Mouse (Mus musculus) hindbrain, embryonic 11.5 days (tissue): Measurements from ENCODE around the gene Olfr736. TPM values are rescaled to one million over a fixed set of nuclear protein-coding genes. Genes with fewer than 3 reads are reported as not detected.
A peak's percentile ranks its signal among the peaks of the same experiment; 100 is the strongest.

Source experiments
- ATAC-seq: fragments of 200-750 bp; cut with Nextera tagmentation; 2 replicates; pipeline ENCODE4 v1.8.0; 2017; ENCODE audit warnings: mild to moderate bottlenecking, moderate TSS enrichment, moderate library complexity; ENCODE audit not compliant: low FRiP score
- DNase-seq: peaks from one replicate; pipeline ENCODE4 v3.0.0-alpha.2; 2015; ENCODE audit warnings: low spot score
- H3K27ac ChIP-seq: fragments of 300-500 bp; sonication (generic); 2 replicates; pipeline ENCODE4 v1.5.1; 2014; ENCODE audit warnings: mild to moderate bottlenecking, low read depth, low read length
- H3K27me3 ChIP-seq: fragments of 300-500 bp; sonication (generic); 2 replicates; pipeline ENCODE4 v1.6.1; 2014; ENCODE audit warnings: mild to moderate bottlenecking, low read length, moderate library complexity, mixed read lengths; ENCODE audit not compliant: control insufficient read depth, insufficient read depth
- H3K36me3 ChIP-seq: fragments of 300-500 bp; sonication (generic); 2 replicates; pipeline ENCODE4 v1.6.1; 2014; ENCODE audit warnings: mild to moderate bottlenecking, low read length, moderate library complexity, mixed read lengths; ENCODE audit not compliant: control insufficient read depth, insufficient read depth
- H3K4me1 ChIP-seq: fragments of 300-500 bp; sonication (generic); replicated peaks from 2 replicates; pipeline ENCODE4 v1.6.1; 2014; ENCODE audit warnings: low read length, mixed read lengths; ENCODE audit not compliant: control insufficient read depth, insufficient read depth
- H3K4me2 ChIP-seq: fragments of 300-500 bp; sonication (generic); replicated peaks from 2 replicates; pipeline ENCODE4 v1.6.1; 2014; ENCODE audit warnings: mild to moderate bottlenecking, low read depth, low read length
- H3K4me3 ChIP-seq: fragments of 300-500 bp; sonication (generic); 2 replicates; pipeline ENCODE4 v1.5.1; 2014; ENCODE audit warnings: low read depth, low read length
- H3K9ac ChIP-seq: fragments of 300-500 bp; sonication (generic); 2 replicates; pipeline ENCODE4 v1.6.1; 2014; ENCODE audit warnings: low read depth, low read length
- H3K9me3 ChIP-seq: fragments of 300-500 bp; sonication (generic); 2 replicates; pipeline ENCODE4 v1.6.1; 2016; ENCODE audit warnings: low read length; ENCODE audit not compliant: control insufficient read depth
- WGBS: fragments of 180-500 bp; shearing (Covaris S2); extraction: QIAGEN DNeasy Blood & Tissue Kit; methylation state at CpG from one replicate; pipeline ENCODE4 v1.1.7; 2014; 5-methylcytosine and 5-hydroxymethylcytosine counted together
- polyA plus RNA-seq: library from polyadenylated mRNA; unstranded; fragments of >200 nt; fragmentation: Nextera tagmentation; extraction: Ambion mirVana; gene quantifications from 2 replicates; pipeline ENCODE4 v1.2.1, GENCODE M21; 2014

Gene Olfr736
- not detected in 2 replicates for polyA plus RNA-seq

DNA sequence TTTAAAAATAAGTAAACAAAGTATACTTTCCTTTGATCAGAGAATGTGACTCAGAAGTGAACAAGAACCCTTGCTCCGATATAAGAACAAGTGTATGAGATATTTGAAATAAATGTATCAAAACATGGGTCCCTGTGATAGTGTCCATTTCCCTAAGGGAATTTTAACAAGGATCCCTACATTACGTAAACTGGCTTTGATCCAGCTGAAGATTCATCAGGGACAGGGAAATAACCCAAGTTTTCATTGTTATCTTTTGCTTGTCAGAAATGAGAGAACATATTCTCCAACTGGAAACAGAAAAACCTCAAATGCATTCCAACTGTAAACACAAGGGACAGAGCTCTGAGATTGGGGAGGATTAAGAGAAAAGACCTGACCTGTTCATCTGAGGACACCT, at the start of gene Olfr736:
TSS of gene Olfr736 (plus strand) at position 301 of the 400 bp plus-strand sequence.
- DNase-seq = no peak
- ATAC-seq = no peak
- H3K36me3 ChIP-seq = no peaks in the 10 kb centered on the region
- H3K9ac ChIP-seq = no peak within 1 kb of the TSS
- H3K27ac ChIP-seq = no peak within 1 kb of the TSS
- H3K9me3 ChIP-seq = no peaks in the 10 kb centered on the region
- no peaks in the 10 kb centered on the region for H3K4me1 ChIP-seq
- H3K4me2 ChIP-seq = no peak within 1 kb of the TSS
- no peaks in the 10 kb centered on the region for H3K27me3 ChIP-seq
- 93% methylated on average over 2 of the region's 2 CpGs for WGBS
- no peak within 1 kb of the TSS for H3K4me3 ChIP-seq

GRCm38 (mm10) chr14:50348796-50349195, 32.2 kb upstream of the Olfr736 start, which contains the start of gene Olfr735:
Gene Olfr735, minus strand, starts transcription at chr14:50348872.
- no peak for DNase-seq
- Histone ChIP-seq H3K9me3 (no peaks in the 10 kb centered on the region), H3K9ac (no peak within 1 kb of the TSS), H3K4me3 (no peak within 1 kb of the TSS), H3K4me2 (no peak within 1 kb of the TSS), H3K27ac (no peak within 1 kb of the TSS), H3K36me3 (no peaks in the 10 kb centered on the region), H3K27me3 (no peaks in the 10 kb centered on the region), H3K4me1 (no peaks in the 10 kb centered on the region)
- ATAC-seq = no peak
- WGBS = 85% methylated on average over 2 of the region's 2 CpGs

GRCm38 (mm10) chr14:50352438-50352837, 28.5 kb upstream of the Olfr736 start:
- peak; percentile 17 for DNase-seq
- no peaks in the 10 kb centered on the region for H3K9me3 ChIP-seq
- no peak overlapping the region for H3K9ac ChIP-seq
- H3K36me3 ChIP-seq = no peaks in the 10 kb centered on the region
- WGBS = 43% methylated on average over 3 of the region's 3 CpGs
- no peaks in the 10 kb centered on the region for H3K27me3 ChIP-seq
- H3K27ac ChIP-seq = no peak overlapping the region
- no peak overlapping the region for H3K4me2 ChIP-seq
- H3K4me3 ChIP-seq = no peak overlapping the region
- no peaks in the 10 kb centered on the region for H3K4me1 ChIP-seq
- ATAC-seq = no peak

DNA sequence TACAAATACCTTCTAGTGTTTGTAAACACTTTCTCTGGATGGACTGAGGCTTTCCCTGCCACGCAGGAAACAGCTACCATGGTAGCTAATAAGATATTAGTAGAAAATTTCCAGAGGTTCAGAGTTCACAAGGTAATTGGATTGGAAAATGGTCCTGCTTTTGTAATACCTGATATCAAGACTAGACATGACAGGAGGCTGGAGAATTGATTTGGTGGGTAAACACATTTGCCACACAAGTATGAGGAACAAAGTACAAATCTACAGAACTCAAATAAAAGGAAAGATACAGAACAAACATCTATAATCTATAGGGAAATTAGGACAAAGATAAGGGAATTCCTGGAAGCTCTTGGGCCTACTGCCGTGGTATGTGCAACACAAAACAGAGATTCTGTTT, 24.2 kb upstream of the Olfr736 start:
- Histone ChIP-seq H3K27me3 (no peaks in the 10 kb centered on the region), H3K4me2 (no peak overlapping the region), H3K36me3 (no peaks in the 10 kb centered on the region), H3K4me1 (no peaks in the 10 kb centered on the region), H3K4me3 (no peak overlapping the region), H3K27ac (no peak overlapping the region), H3K9me3 (no peaks in the 10 kb centered on the region), H3K9ac (no peak overlapping the region)
- DNase-seq (no peak), ATAC-seq (no peak)
- WGBS = 84% methylated on average over 2 of the region's 2 CpGs

DNA sequence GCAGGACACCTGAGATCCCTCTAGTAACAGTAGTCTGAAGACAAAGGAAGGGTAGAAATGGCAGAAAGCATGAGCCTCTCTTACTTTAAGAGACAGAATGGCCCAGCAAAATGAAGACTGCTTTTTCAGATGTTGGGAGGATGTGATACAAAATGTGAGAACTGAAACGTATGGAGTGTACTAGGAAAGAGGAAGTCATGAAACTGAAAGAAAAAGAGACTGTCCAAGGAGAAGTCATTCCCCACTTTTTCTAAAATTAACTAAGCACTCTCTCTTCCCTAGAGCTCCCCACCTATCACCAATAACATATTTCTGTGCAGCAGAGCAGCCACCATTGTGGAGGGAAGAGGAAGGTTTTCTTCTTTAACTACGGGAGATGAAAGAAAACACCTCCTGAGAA, 23.4 kb upstream of the Olfr736 start, which contains the start of gene Tlr11:
TSS of gene Tlr11 (plus strand) at position 322 of the 400 bp plus-strand sequence.
- 86% methylated on average over 2 of the region's 2 CpGs for WGBS
- no peak within 1 kb of the TSS for H3K27ac ChIP-seq
- ATAC-seq (no peak), DNase-seq (no peak)
- H3K9ac ChIP-seq = no peak within 1 kb of the TSS
- no peaks in the 10 kb centered on the region for H3K9me3 ChIP-seq
- no peaks in the 10 kb centered on the region for H3K4me1 ChIP-seq
- no peak within 1 kb of the TSS for H3K4me3 ChIP-seq
- H3K4me2 ChIP-seq = no peak within 1 kb of the TSS
- no peaks in the 10 kb centered on the region for H3K36me3 ChIP-seq
- H3K27me3 ChIP-seq = no peaks in the 10 kb centered on the region

GRCm38 (mm10) chr14:50360480-50360879, 20.5 kb upstream of the Olfr736 start:
- H3K4me3 ChIP-seq = no peak overlapping the region
- H3K9ac ChIP-seq = no peak overlapping the region
- ATAC-seq (no peak), DNase-seq (no peak)
- H3K4me2 ChIP-seq = no peak overlapping the region
- no peaks in the 10 kb centered on the region for H3K27me3 ChIP-seq
- no peak overlapping the region for H3K27ac ChIP-seq
- H3K4me1 ChIP-seq = no peaks in the 10 kb centered on the region
- H3K9me3 ChIP-seq = no peaks in the 10 kb centered on the region
- WGBS = 82% methylated on average over 3 of the region's 3 CpGs
- no peaks in the 10 kb centered on the region for H3K36me3 ChIP-seq

DNA sequence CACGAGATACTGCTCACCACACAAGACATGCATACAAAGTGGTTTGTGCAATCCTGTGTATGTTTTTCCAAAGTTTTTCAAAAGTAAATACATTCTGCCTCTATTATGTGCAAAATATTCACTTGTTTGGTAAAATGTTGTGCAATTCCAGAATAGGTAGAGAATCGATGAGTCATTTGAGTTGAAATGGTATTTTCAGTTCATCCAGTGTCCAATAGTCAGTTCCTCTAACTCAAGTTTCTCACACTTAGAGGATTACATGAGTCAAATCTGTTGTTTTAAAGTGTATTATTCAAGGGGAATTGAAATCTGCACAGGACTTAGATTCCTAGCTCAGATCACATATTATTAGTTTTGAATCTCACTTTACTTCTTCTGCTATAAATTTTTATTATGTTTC, 17.4 kb upstream of the Olfr736 start:
- ATAC-seq = no peak
- Histone ChIP-seq H3K9ac (no peak overlapping the region), H3K27me3 (no peaks in the 10 kb centered on the region), H3K27ac (no peak overlapping the region), H3K36me3 (no peaks in the 10 kb centered on the region), H3K4me2 (no peak overlapping the region), H3K9me3 (no peaks in the 10 kb centered on the region), H3K4me3 (no peak overlapping the region), H3K4me1 (no peaks in the 10 kb centered on the region)
- DNase-seq = no peak
- WGBS = 91% methylated on average over 2 of the region's 2 CpGs

- Histone ChIP-seq H3K9me3 (no peaks in the 10 kb centered on the region), H3K4me3 (no peak within 1 kb of the TSS), H3K27ac (no peak within 1 kb of the TSS), H3K4me2 (no peak within 1 kb of the TSS), H3K4me1 (no peaks in the 10 kb centered on the region), H3K36me3 (no peaks in the 10 kb centered on the region), H3K27me3 (no peaks in the 10 kb centered on the region), H3K9ac (no peak within 1 kb of the TSS)
- 79% methylated on average over 1 of the region's 1 CpGs for WGBS
- no peak for ATAC-seq
- no peak for DNase-seq
Observed at GRCm38 (mm10) chr14:50407268-50407667, 26.3 kb downstream of the Olfr736 start, which contains the start of gene Olfr738. Gene Olfr738, plus strand, starts transcription at chr14:50407568.

- WGBS = 70% methylated on average over 2 of the region's 2 CpGs
- H3K4me2 ChIP-seq = no peak within 1 kb of the TSS
- ATAC-seq (no peak), DNase-seq (no peak)
- no peak within 1 kb of the TSS for H3K27ac ChIP-seq
- no peaks in the 10 kb centered on the region for H3K9me3 ChIP-seq
- no peaks in the 10 kb centered on the region for H3K4me1 ChIP-seq
- no peak within 1 kb of the TSS for H3K4me3 ChIP-seq
- H3K9ac ChIP-seq = no peak within 1 kb of the TSS
- no peaks in the 10 kb centered on the region for H3K27me3 ChIP-seq
- H3K36me3 ChIP-seq = no peaks in the 10 kb centered on the region
Observed at GRCm38 (mm10) chr14:50418326-50418725, 37.4 kb downstream of the Olfr736 start, which contains the start of gene Olfr739. Gene Olfr739, plus strand, starts transcription at chr14:50418626.
